Mouse (Mus musculus): ENCODE data around the gene Tmem189. TPM values are rescaled to one million over a fixed set of nuclear protein-coding genes. Genes with fewer than 3 reads are reported as not detected.
"Not testable (repeated sequence)": the region's sequence is repeated elsewhere in the genome, so short reads cannot be mapped to it uniquely, and the experiment has no call there.

Gene Tmem189
- polyA plus RNA-seq, 1 experiment from 2014 or later, result 64.6 TPM

- H3K4me3 ChIP-seq (replicated peaks; ENCODE audit: low read depth, low read length), result no peak overlapping the region
- no peak overlapping the region for H3K27ac ChIP-seq
- ATAC-seq (replicated peaks; ENCODE audit: low FRiP score, low read depth) (no peak), DNase-seq (ENCODE audit: low spot score) (no peak)
- H3K4me1 ChIP-seq (replicated peaks; ENCODE audit: insufficient read depth, low read length), result peaks cover 21% of the 10 kb centered on the region
- no peaks in the 10 kb centered on the region for H3K9me3 ChIP-seq (replicated peaks; ENCODE audit: low read length)
- H3K9ac ChIP-seq (ENCODE audit: low read depth, low read length), result no peak overlapping the region
- H3K4me2 ChIP-seq (ENCODE audit: low read length), result no peak overlapping the region
- no peaks in the 10 kb centered on the region for H3K27me3 ChIP-seq (ENCODE audit: insufficient read depth, low read length)
- 72% methylated on average over 10 of the region's 10 CpGs for WGBS
- no peak for TF ChIP-seq CTCF (IDR thresholded peaks at IDR 0.05; ENCODE audit: low read depth)
- H3K36me3 ChIP-seq (ENCODE audit: insufficient read depth, low read length), result 0 out of 2 replicates have a peak, but pooled peaks cover 13% of the 10 kb centered on the region
Measured at GRCm38 (mm10) chr2:167654911-167655600, 34.6 kb downstream of the Tmem189 start.

GRCm38 (mm10) chr2:167652694-167653093 lies 36.9 kb downstream of the Tmem189 start:
- Histone ChIP-seq H3K9ac (ENCODE audit: low read depth, low read length) (no peak overlapping the region), H3K4me1 (replicated peaks; ENCODE audit: insufficient read depth, low read length) (0 out of 2 replicates have a peak, but pooled peaks cover 6% of the 10 kb centered on the region), H3K27ac (no peak overlapping the region), H3K9me3 (replicated peaks; ENCODE audit: low read length) (no peaks in the 10 kb centered on the region), H3K36me3 (ENCODE audit: insufficient read depth, low read length) (0 out of 2 replicates have a peak, but pooled peaks cover 13% of the 10 kb centered on the region), H3K27me3 (ENCODE audit: insufficient read depth, low read length) (no peaks in the 10 kb centered on the region), H3K4me2 (ENCODE audit: low read length) (no peak overlapping the region), H3K4me3 (replicated peaks; ENCODE audit: low read depth, low read length) (no peak overlapping the region)
- 84% methylated on average over 7 of the region's 7 CpGs for WGBS
- no peak for TF ChIP-seq CTCF (IDR thresholded peaks at IDR 0.05; ENCODE audit: low read depth)
- no peak for DNase-seq (ENCODE audit: low spot score)
- no peak for ATAC-seq (replicated peaks; ENCODE audit: low FRiP score, low read depth)

- Histone ChIP-seq H3K4me3 (replicated peaks; ENCODE audit: low read depth, low read length) (no peak overlapping the region), H3K36me3 (ENCODE audit: insufficient read depth, low read length) (0 out of 2 replicates have a peak, but pooled peaks cover 13% of the 10 kb centered on the region), H3K9ac (ENCODE audit: low read depth, low read length) (no peak overlapping the region), H3K9me3 (replicated peaks; ENCODE audit: low read length) (no peaks in the 10 kb centered on the region), H3K4me2 (ENCODE audit: low read length) (no peak overlapping the region), H3K27me3 (ENCODE audit: insufficient read depth, low read length) (no peaks in the 10 kb centered on the region), H3K27ac (no peak overlapping the region), H3K4me1 (replicated peaks; ENCODE audit: insufficient read depth, low read length) (0 out of 2 replicates have a peak, but pooled peaks cover 2% of the 10 kb centered on the region)
- DNase-seq (ENCODE audit: low spot score) (no peak), ATAC-seq (replicated peaks; ENCODE audit: low FRiP score, low read depth) (no peak)
- TF ChIP-seq CTCF (IDR thresholded peaks at IDR 0.05; ENCODE audit: low read depth), result no peak
- 84% methylated on average over 9 of the region's 9 CpGs for WGBS
Measured at GRCm38 (mm10) chr2:167651622-167652021, 38.0 kb downstream of the Tmem189 start.

- Histone ChIP-seq H3K4me3 (replicated peaks; ENCODE audit: low read depth, low read length) (no peak overlapping the region), H3K4me1 (replicated peaks; ENCODE audit: insufficient read depth, low read length) (no peaks in the 10 kb centered on the region), H3K9me3 (replicated peaks; ENCODE audit: low read length) (no peaks in the 10 kb centered on the region), H3K4me2 (ENCODE audit: low read length) (no peak overlapping the region), H3K27me3 (ENCODE audit: insufficient read depth, low read length) (no peaks in the 10 kb centered on the region), H3K36me3 (ENCODE audit: insufficient read depth, low read length) (peaks cover 29% of the 10 kb centered on the region), H3K27ac (no peak overlapping the region), H3K9ac (ENCODE audit: low read depth, low read length) (no peak overlapping the region)
- TF ChIP-seq CTCF (IDR thresholded peaks at IDR 0.05; ENCODE audit: low read depth), result no peak
- 82% methylated on average over 12 of the region's 12 CpGs for WGBS
- DNase-seq (ENCODE audit: low spot score) (no peak), ATAC-seq (replicated peaks; ENCODE audit: low FRiP score, low read depth) (no peak)
Measured at GRCm38 (mm10) chr2:167649290-167650032, 40.2 kb downstream of the Tmem189 start.

- Histone ChIP-seq H3K4me1 (replicated peaks; ENCODE audit: insufficient read depth, low read length) (no peaks in the 10 kb centered on the region), H3K36me3 (ENCODE audit: insufficient read depth, low read length) (peaks cover 25% of the 10 kb centered on the region), H3K4me2 (ENCODE audit: low read length) (no peak overlapping the region), H3K9me3 (replicated peaks; ENCODE audit: low read length) (no peaks in the 10 kb centered on the region), H3K27me3 (ENCODE audit: insufficient read depth, low read length) (no peaks in the 10 kb centered on the region), H3K4me3 (replicated peaks; ENCODE audit: low read depth, low read length) (no peak overlapping the region), H3K9ac (ENCODE audit: low read depth, low read length) (no peak overlapping the region), H3K27ac (no peak overlapping the region)
- ATAC-seq (replicated peaks; ENCODE audit: low FRiP score, low read depth) (no peak), DNase-seq (ENCODE audit: low spot score) (peak; percentile 72)
- peak; percentile 58 for TF ChIP-seq CTCF (IDR thresholded peaks at IDR 0.05; ENCODE audit: low read depth)
- WGBS, result 67% methylated on average over 4 of the region's 4 CpGs
Measured at GRCm38 (mm10) chr2:167646411-167646810, 43.2 kb downstream of the Tmem189 start.

- peaks cover 17% of the 10 kb centered on the region for H3K36me3 ChIP-seq (ENCODE audit: insufficient read depth, low read length)
- not testable (repeated sequence) for H3K27me3 ChIP-seq (ENCODE audit: insufficient read depth, low read length); H3K9ac ChIP-seq (ENCODE audit: low read depth, low read length); ATAC-seq (replicated peaks; ENCODE audit: low FRiP score, low read depth); H3K4me2 ChIP-seq (ENCODE audit: low read length); DNase-seq (ENCODE audit: low spot score); H3K9me3 ChIP-seq (replicated peaks; ENCODE audit: low read length); H3K27ac ChIP-seq; H3K4me1 ChIP-seq (replicated peaks; ENCODE audit: insufficient read depth, low read length); H3K4me3 ChIP-seq (replicated peaks; ENCODE audit: low read depth, low read length)
- WGBS, result 72% methylated on average over 13 of the region's 13 CpGs
Measured at GRCm38 (mm10) chr2:167643356-167644052, 46.1 kb downstream of the Tmem189 start.
